Mouse (Mus musculus) lung, postnatal 0 days (tissue): ENCODE results near the gene Ap1s2. TPM values are rescaled to one million over a fixed set of nuclear protein-coding genes. Genes with fewer than 3 reads are reported as not detected.
A peak's percentile ranks its signal among the peaks of the same experiment; 100 is the strongest.

Experiments used
- ATAC-seq: fragments of 200-750 bp; cut with Nextera tagmentation; 2 replicates; pipeline ENCODE4 v1.8.0; 2017; ENCODE audit warnings: moderate library complexity
- DNase-seq: peaks from one replicate; pipeline ENCODE4 v3.0.0-alpha.2; 2016; ENCODE audit warnings: low spot score
- H3K27ac ChIP-seq: fragments of 300-500 bp; sonication (generic); 2 replicates; pipeline ENCODE4 v1.5.1; 2014; ENCODE audit warnings: antibody characterized with exemption, mild to moderate bottlenecking, low read length, mixed read lengths
- H3K27me3 ChIP-seq: fragments of 300-500 bp; sonication (generic); replicated peaks from 2 replicates; pipeline ENCODE4 v1.6.1; 2014; ENCODE audit warnings: low read length, mixed read lengths; ENCODE audit not compliant: insufficient read depth
- H3K36me3 ChIP-seq: fragments of 300-500 bp; sonication (generic); 2 replicates; pipeline ENCODE4 v1.6.1; 2014; ENCODE audit warnings: low read length, mixed read lengths; ENCODE audit not compliant: insufficient read depth
- H3K4me1 ChIP-seq: fragments of 300-500 bp; sonication (generic); 2 replicates; pipeline ENCODE4 v1.6.1; 2014; ENCODE audit warnings: antibody characterized with exemption, low read depth, low read length, mixed read lengths; ENCODE audit not compliant: insufficient read depth
- H3K4me2 ChIP-seq: fragments of 300-500 bp; sonication (generic); replicated peaks from 2 replicates; pipeline ENCODE4 v1.6.1; 2014; ENCODE audit warnings: low read depth, mild to moderate bottlenecking, low read length, moderate library complexity, mixed read lengths
- H3K4me3 ChIP-seq: fragments of 300-500 bp; sonication (generic); 2 replicates; pipeline ENCODE4 v1.5.1; 2014; ENCODE audit warnings: low read depth, low read length
- H3K9ac ChIP-seq: fragments of 300-500 bp; sonication (generic); replicated peaks from 2 replicates; pipeline ENCODE4 v1.6.1; 2014; ENCODE audit warnings: low read depth, mild to moderate bottlenecking
- H3K9me3 ChIP-seq: fragments of 300-500 bp; sonication (generic); 2 replicates; pipeline ENCODE4 v1.6.1; 2016; ENCODE audit warnings: low read length, mixed read lengths
- CTCF ChIP-seq: IDR thresholded peaks from 2 replicates; pipeline ENCODE4 v1.5.1; 2016; ENCODE audit warnings: antibody characterized with exemption, mild to moderate bottlenecking
- EP300 ChIP-seq: IDR thresholded peaks from 2 replicates; pipeline ENCODE4 v1.6.1; 2016; ENCODE audit warnings: antibody characterized with exemption, mild to moderate bottlenecking, control low read depth
- WGBS: fragments of 180-500 bp; shearing (Covaris S2); extraction: QIAGEN DNeasy Blood & Tissue Kit; methylation state at CpG from one replicate; pipeline ENCODE4 v1.1.7; 2014; 5-methylcytosine and 5-hydroxymethylcytosine counted together
- polyA plus RNA-seq: library from polyadenylated mRNA; unstranded; fragments of >200 nt; fragmentation: Nextera tagmentation; extraction: Ambion mirVana; gene quantifications from 2 replicates; pipeline ENCODE4 v1.2.1, GENCODE M21; 2015

Gene Ap1s2
- polyA plus RNA-seq, 1 experiment from 2014 or later, result 24.4 TPM

DNA sequence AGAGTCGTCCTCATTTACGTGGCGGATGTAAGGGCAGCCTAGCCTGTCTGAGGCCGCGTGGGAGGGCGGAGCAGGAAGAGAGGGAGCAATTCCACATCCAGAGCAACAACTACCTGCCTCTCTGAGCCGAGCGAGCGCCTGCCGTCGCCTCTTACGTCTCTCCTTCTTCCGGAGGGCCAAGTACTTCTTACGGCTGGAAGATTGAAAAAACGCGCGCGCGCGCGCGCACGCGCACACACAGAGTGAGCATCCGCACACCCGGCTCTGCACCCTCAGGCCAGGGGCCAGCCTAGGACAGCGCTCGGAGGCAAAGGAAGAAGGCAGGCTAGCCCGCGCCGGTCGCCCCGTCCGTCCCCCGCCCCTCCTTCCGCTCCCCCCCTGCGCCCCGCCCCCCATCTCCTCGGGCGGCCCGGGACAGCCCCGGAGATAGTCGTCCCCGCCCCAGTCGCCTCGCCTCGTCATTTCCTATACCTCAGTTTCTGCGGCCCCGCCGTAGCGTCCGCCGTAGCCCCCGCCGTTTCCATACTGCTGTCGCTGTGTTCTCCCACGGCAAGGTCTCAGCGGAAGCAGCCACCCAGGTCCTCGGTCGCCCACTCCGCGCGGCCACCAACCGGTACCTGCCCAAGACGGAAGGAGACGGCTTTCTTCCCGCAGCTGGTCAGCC is 49.1 kb downstream of the Ap1s2 start:
- peak; percentile 93 for ATAC-seq
- TF ChIP-seq CTCF (no peak), EP300 (no peak)
- 16% methylated on average over 33 of the region's 67 CpGs for WGBS
- H3K4me3 ChIP-seq, result peak overlapping the region; percentile 60
- H3K36me3 ChIP-seq, result no peaks in the 10 kb centered on the region
- H3K9ac ChIP-seq, result peak overlapping the region; percentile 69; the same call in 1 of the 2 replicates
- peak overlapping the region; percentile 96 for H3K27ac ChIP-seq
- peak overlapping the region; percentile 49 for H3K4me2 ChIP-seq
- H3K27me3 ChIP-seq, result no peaks in the 10 kb centered on the region
- H3K9me3 ChIP-seq, result no peaks in the 10 kb centered on the region
- DNase-seq, result peak; percentile 76
- H3K4me1 ChIP-seq, result no peaks in the 10 kb centered on the region

DNA sequence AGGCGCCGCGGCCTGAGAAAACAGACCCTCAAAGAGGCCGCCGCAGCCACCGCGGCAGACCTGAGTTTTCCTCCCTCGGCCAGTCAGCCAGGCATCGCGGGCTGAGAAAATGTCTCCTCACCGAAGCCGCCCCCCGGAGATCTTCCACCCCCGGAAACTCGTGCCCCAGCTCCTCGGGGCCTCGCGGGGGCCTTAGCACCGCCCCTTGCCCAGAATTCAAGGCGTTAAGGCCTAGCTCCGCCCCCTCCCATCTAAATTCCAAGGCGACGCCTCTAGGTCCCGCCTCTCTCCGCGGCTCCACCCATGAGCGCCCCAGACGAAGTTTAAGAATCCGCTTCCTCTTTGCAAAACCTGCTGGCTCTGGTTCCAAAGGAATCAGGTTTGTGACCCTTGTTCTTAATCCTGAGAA is 49.7 kb downstream of the Ap1s2 start, which contains the start of gene Zrsr2:
Gene Zrsr2 (minus strand): TSS at position 195 of the 409 bp plus-strand sequence.
- TF ChIP-seq CTCF, result no peak
- no peak for TF ChIP-seq EP300
- DNase-seq (peak; percentile 97), ATAC-seq (peak; percentile 97)
- Histone ChIP-seq H3K9ac (peak within 1 kb of the TSS; percentile 69; the same call in 1 of the 2 replicates), H3K4me3 (peak within 1 kb of the TSS; percentile 60), H3K4me2 (peak within 1 kb of the TSS; percentile 49), H3K4me1 (no peaks in the 10 kb centered on the region), H3K27ac (peak within 1 kb of the TSS; percentile 96), H3K27me3 (no peaks in the 10 kb centered on the region), H3K9me3 (no peaks in the 10 kb centered on the region), H3K36me3 (no peaks in the 10 kb centered on the region)
- WGBS, result 7% methylated on average over 19 of the region's 29 CpGs

DNA sequence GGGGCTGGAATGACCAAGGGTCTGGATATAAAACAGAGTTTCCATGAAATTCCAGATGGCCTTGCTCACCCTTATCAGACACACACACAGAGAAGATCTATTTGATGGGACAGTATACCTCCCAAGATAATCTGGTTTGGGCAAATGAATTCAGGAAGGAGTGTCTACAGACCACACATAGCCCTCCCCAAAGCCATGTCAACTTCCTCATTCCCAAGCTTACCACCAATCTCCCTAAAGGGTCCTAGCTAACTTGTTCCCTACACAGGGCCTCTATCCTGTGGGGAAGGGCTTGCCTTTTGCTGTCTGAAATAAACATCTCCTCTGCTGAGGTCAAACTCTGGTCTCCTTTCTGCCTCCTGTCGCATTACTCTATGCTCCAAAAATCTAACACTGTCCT is 72.3 kb downstream of the Ap1s2 start:
- Histone ChIP-seq H3K4me3 (no peak overlapping the region), H3K9ac (no peak overlapping the region)
- no peak for DNase-seq

DNA sequence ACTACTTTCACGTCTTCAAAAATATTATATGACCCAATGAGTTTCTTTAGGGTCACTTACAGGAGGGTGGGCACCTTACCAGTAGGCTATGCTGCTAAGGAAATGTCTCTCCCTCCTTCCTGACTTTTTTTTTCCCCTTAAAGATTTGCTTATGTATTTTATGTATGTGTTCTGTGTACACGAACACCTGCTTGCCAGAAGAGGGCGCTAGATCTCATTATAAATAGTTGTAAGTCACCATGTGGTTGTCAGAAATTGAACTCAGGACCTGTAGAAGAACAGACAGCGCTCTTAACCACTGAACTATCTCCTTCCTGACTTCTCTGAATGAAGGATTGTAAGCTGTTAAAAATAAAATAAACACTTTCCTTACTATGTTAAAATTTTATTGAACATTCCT is 72.7 kb downstream of the Ap1s2 start:
- 52% methylated on average over 4 of the region's 4 CpGs for WGBS
- Histone ChIP-seq H3K9me3 (no peaks in the 10 kb centered on the region), H3K27me3 (no peaks in the 10 kb centered on the region), H3K4me1 (no peaks in the 10 kb centered on the region), H3K4me3 (no peak overlapping the region), H3K4me2 (no peak overlapping the region), H3K36me3 (no peaks in the 10 kb centered on the region), H3K9ac (no peak overlapping the region), H3K27ac (no peak overlapping the region)
- no peak for TF ChIP-seq EP300
- TF ChIP-seq CTCF, result no peak
- DNase-seq, result no peak
- ATAC-seq, result no peak

More for the DNA sequence above, 72.3 kb downstream of the Ap1s2 start:
- no peak for ATAC-seq
- H3K4me2 ChIP-seq, result no peak overlapping the region
- no peaks in the 10 kb centered on the region for H3K27me3 ChIP-seq
- TF ChIP-seq CTCF, result no peak
- no peak for TF ChIP-seq EP300
- H3K27ac ChIP-seq, result no peak overlapping the region
- no peaks in the 10 kb centered on the region for H3K9me3 ChIP-seq
- WGBS, result 94% methylated on average over 1 of the region's 1 CpGs
- H3K4me1 ChIP-seq, result no peaks in the 10 kb centered on the region
- H3K36me3 ChIP-seq, result no peaks in the 10 kb centered on the region

DNA sequence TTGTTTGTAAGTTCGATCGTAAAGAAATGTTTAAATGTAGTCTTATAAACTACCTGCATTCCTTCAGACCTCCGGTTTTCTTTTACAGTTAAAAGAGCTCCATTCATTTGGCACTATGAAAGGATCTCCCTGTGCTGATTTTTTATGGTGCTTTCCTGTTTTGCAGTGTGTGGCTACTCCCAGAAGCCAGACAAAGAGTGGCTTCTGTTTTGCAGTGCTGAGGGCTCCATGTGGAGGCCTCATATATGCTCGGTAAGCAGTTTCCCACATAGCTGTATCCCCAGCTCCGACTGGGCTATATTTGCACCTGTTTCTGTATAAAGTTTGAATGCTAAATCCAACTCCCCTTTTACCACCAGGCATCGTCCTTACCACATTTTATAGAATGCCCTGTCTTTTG is 73.3 kb downstream of the Ap1s2 start:
- Histone ChIP-seq H3K4me1 (no peaks in the 10 kb centered on the region), H3K36me3 (no peaks in the 10 kb centered on the region), H3K4me3 (no peak overlapping the region), H3K27me3 (no peaks in the 10 kb centered on the region), H3K9me3 (no peaks in the 10 kb centered on the region), H3K4me2 (no peak overlapping the region), H3K9ac (no peak overlapping the region), H3K27ac (no peak overlapping the region)
- no peak for TF ChIP-seq EP300
- no peak for TF ChIP-seq CTCF
- 85% methylated on average over 6 of the region's 6 CpGs for WGBS
- no peak for ATAC-seq
- DNase-seq, result no peak

Other genes starting within 250 kb of the Ap1s2 start
- gene Rnf138rt1, start 147.7 kb upstream of the Ap1s2 start, polyA plus RNA-seq, result 0.23 TPM in 1 of 2 replicates, not detected in the other
- gene Zrsr2, start 49.6 kb downstream of the Ap1s2 start, polyA plus RNA-seq, result 30.5 and 32.8 TPM in 2 replicates
- 1.0 and 1.1 TPM in 2 replicates for gene Car5b, start 119.0 kb downstream of the Ap1s2 start, polyA plus RNA-seq
- gene Siah1b, start 167.5 kb downstream of the Ap1s2 start, polyA plus RNA-seq, result 7.9 and 9.6 TPM in 2 replicates
- not detected in 2 replicates for gene Cltrn, start 179.8 kb downstream of the Ap1s2 start, polyA plus RNA-seq
- gene Ace2, start 230.3 kb downstream of the Ap1s2 start, polyA plus RNA-seq, result 7.6 and 11.9 TPM in 2 replicates